Mouse (Mus musculus) liver, embryonic 11.5 days (tissue): ENCODE data around the gene Gnai1. TPM values are rescaled to one million over a fixed set of nuclear protein-coding genes. Genes with fewer than 3 reads are reported as not detected.
"Not testable (repeated sequence)": the region's sequence is repeated elsewhere in the genome, so short reads cannot be mapped to it uniquely, and the experiment has no call there.

ENCODE experiments used
- ATAC-seq: fragments of 200-750 bp; cut with Nextera tagmentation; replicated peaks from 2 replicates; pipeline ENCODE4 v1.8.0; 2017; ENCODE audit warnings: moderate number of reproducible peaks, mild to moderate bottlenecking, moderate TSS enrichment, moderate library complexity; ENCODE audit not compliant: low FRiP score
- DNase-seq: peaks from one replicate; pipeline ENCODE4 v3.0.0-alpha.2; 2017; ENCODE audit warnings: low spot score
- H3K27ac ChIP-seq: fragments of 300-500 bp; sonication (generic); 2 replicates; pipeline ENCODE4 v1.5.1; 2014; ENCODE audit warnings: mild to moderate bottlenecking, low read depth, low read length, control low read depth
- H3K27me3 ChIP-seq: fragments of 300-500 bp; sonication (generic); replicated peaks from 2 replicates; pipeline ENCODE4 v1.6.1; 2014; ENCODE audit warnings: low read length, mixed read lengths; ENCODE audit not compliant: control insufficient read depth, insufficient read depth
- H3K36me3 ChIP-seq: fragments of 300-500 bp; sonication (generic); 2 replicates; pipeline ENCODE4 v1.6.1; 2014; ENCODE audit warnings: mild to moderate bottlenecking, low read length, moderate library complexity, mixed read lengths; ENCODE audit not compliant: control insufficient read depth, insufficient read depth
- H3K4me1 ChIP-seq: fragments of 300-500 bp; sonication (generic); replicated peaks from 2 replicates; pipeline ENCODE4 v1.6.1; 2014; ENCODE audit warnings: low read length, mixed read lengths; ENCODE audit not compliant: control insufficient read depth, insufficient read depth
- H3K4me2 ChIP-seq: fragments of 300-500 bp; sonication (generic); 2 replicates; pipeline ENCODE4 v1.6.1; 2014; ENCODE audit warnings: mild to moderate bottlenecking, control low read depth, moderate library complexity
- H3K4me3 ChIP-seq: fragments of 300-500 bp; sonication (generic); 2 replicates; pipeline ENCODE4 v1.5.1; 2014; ENCODE audit warnings: low read depth, low read length, control low read depth
- H3K9ac ChIP-seq: fragments of 300-500 bp; sonication (generic); 2 replicates; pipeline ENCODE4 v1.6.1; 2014; ENCODE audit warnings: low read depth, low read length, control low read depth
- H3K9me3 ChIP-seq: fragments of 300-500 bp; sonication (generic); 2 replicates; pipeline ENCODE4 v1.6.1; 2016; ENCODE audit warnings: low read length, inconsistent platforms, mixed read lengths; ENCODE audit not compliant: control insufficient read depth
- WGBS: fragments of 180-500 bp; shearing (Covaris S2); extraction: QIAGEN DNeasy Blood & Tissue Kit; methylation state at CpG from one replicate; pipeline ENCODE4 v1.1.7; 2014; 5-methylcytosine and 5-hydroxymethylcytosine counted together
- polyA plus RNA-seq: library from polyadenylated mRNA; unstranded; fragments of >200 nt; fragmentation: Nextera tagmentation; extraction: Ambion mirVana; gene quantifications from 2 replicates; pipeline ENCODE4 v1.2.1, GENCODE M21; 2014

Gene Gnai1
- polyA plus RNA-seq, 1 experiment from 2014 or later, result 7.5 TPM

DNA sequence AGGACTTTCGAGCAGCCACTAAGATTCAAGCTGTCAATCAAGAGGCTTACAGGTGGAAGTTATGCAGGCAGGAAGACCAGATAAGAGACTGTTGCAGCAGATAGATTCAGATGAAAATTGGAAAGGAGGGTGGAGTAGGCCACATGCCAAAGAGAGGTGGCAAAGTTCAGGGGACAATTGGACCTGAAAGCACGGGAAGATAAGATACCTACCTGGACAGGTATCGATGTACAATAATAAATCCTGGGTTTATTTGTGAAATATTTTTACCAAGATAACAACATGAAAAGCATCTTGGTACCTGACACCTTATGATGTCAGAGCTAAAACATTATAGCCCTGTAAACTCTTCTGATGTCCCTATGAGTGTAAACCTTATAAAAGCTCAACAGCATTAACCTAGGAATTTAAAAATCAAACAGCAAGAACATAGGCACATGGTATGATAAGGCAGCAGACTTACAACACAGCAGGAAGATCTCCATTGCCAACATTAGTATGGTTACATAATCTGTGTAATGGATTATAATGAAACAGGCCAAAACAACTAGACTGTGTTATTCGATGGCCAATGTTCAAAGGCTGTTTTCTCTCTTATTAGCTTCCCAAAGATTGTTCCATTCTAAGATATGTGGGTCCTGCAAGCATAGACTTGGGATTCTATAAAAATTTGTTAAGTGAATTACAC is 16.6 kb downstream of the Gnai1 start:
- ATAC-seq, result no peak
- 76% methylated on average over 4 of the region's 4 CpGs for WGBS
- no peak overlapping the region for H3K9ac ChIP-seq

GRCm38 (mm10) chr5:18342765-18343454 is 17.2 kb downstream of the Gnai1 start:
- no peak overlapping the region for H3K9ac ChIP-seq
- H3K4me3 ChIP-seq, result no peak overlapping the region
- 77% methylated on average over 4 of the region's 4 CpGs for WGBS
- ATAC-seq (no peak), DNase-seq (no peak)
- no peak overlapping the region for H3K27ac ChIP-seq
- H3K4me2 ChIP-seq, result no peak overlapping the region
- no peaks in the 10 kb centered on the region for H3K27me3 ChIP-seq
- no peaks in the 10 kb centered on the region for H3K4me1 ChIP-seq
- H3K36me3 ChIP-seq, result no peaks in the 10 kb centered on the region
- no peaks in the 10 kb centered on the region for H3K9me3 ChIP-seq

More for the DNA sequence above, 16.6 kb downstream of the Gnai1 start:
- Histone ChIP-seq H3K4me1 (no peaks in the 10 kb centered on the region), H3K27me3 (no peaks in the 10 kb centered on the region), H3K4me3 (no peak overlapping the region), H3K27ac (no peak overlapping the region), H3K9me3 (no peaks in the 10 kb centered on the region), H3K36me3 (no peaks in the 10 kb centered on the region), H3K4me2 (no peak overlapping the region)
- DNase-seq, result no peak

DNA sequence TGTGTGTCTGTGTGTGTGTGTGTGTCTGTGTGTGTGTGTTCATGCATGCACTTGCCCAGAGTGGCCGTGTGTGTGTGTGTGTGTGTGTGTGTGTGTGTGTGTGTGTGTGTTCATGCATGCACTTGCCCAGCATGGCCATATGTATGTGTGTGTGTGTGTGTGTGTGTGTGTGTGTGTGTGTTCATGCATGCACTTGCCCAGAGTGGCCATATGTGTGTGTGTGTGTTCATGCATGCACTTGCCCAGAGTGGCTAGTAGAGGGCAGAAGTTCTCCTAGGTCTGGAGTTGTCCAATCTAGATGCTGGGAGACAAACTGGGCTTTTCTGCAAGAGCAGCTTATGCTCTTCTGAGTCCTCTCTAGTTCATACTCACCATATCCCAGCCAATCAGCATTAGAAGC is 18.3 kb downstream of the Gnai1 start:
- H3K9me3 ChIP-seq, DNase-seq, H3K4me3 ChIP-seq, H3K9ac ChIP-seq, ATAC-seq, H3K4me2 ChIP-seq, H3K27ac ChIP-seq, H3K27me3 ChIP-seq, H3K36me3 ChIP-seq, H3K4me1 ChIP-seq: not testable (repeated sequence)
- 69% methylated on average over 1 of the region's 1 CpGs for WGBS

DNA sequence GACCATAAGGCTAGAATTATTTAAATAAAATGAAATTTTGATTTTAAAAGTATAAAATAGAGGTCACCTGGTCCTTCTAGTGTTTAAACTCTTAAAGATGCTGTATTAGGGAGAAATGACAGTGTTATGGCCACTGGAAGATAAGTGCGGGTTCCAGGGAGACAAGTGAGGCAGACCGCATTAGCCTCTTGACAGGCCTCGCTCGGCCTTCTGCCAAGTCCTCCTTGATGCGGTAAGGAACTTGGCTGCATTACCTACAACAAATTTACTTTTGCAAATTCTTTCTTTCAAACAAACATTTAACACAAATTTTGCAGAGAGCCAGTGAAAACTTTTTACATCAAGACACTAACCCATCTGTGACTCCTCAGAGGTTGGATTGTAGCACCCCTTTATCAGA is 27.9 kb downstream of the Gnai1 start:
- ATAC-seq (no peak), DNase-seq (no peak)
- no peaks in the 10 kb centered on the region for H3K4me1 ChIP-seq
- H3K4me3 ChIP-seq, result no peak overlapping the region
- no peak overlapping the region for H3K4me2 ChIP-seq
- no peaks in the 10 kb centered on the region for H3K9me3 ChIP-seq
- WGBS, result 85% methylated on average over 5 of the region's 5 CpGs
- no peaks in the 10 kb centered on the region for H3K36me3 ChIP-seq
- H3K9ac ChIP-seq, result no peak overlapping the region
- H3K27me3 ChIP-seq, result no peaks in the 10 kb centered on the region
- H3K27ac ChIP-seq, result no peak overlapping the region

GRCm38 (mm10) chr5:18330726-18331125 is 29.4 kb downstream of the Gnai1 start:
- H3K36me3 ChIP-seq, result no peaks in the 10 kb centered on the region
- no peak overlapping the region for H3K4me2 ChIP-seq
- H3K27ac ChIP-seq, result no peak overlapping the region
- DNase-seq (no peak), ATAC-seq (no peak)
- H3K9me3 ChIP-seq, result no peaks in the 10 kb centered on the region
- no peaks in the 10 kb centered on the region for H3K27me3 ChIP-seq
- WGBS, result 69% methylated on average over 8 of the region's 8 CpGs
- no peak overlapping the region for H3K4me3 ChIP-seq
- H3K9ac ChIP-seq, result no peak overlapping the region
- H3K4me1 ChIP-seq, result no peaks in the 10 kb centered on the region

DNA sequence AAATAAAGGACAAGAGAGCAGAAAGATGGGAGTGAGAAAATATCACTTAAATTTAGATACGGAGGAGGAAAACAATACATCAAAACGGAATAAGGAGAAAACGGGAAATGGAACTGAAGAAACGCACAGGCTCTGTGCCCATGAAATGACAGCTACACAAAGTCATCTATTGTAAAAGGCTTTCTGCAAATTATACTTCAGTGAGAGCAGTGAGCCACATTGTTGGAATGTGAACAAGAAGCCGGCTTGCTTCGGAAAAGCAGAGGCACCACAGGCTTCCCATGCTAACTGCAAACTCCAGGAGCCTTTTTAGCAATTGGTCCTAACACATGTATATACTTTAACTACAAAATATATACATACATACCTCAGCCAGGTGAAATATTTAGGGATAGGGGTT is 34.0 kb downstream of the Gnai1 start:
- H3K9me3 ChIP-seq, result no peaks in the 10 kb centered on the region
- DNase-seq, result no peak
- no peaks in the 10 kb centered on the region for H3K4me1 ChIP-seq
- H3K36me3 ChIP-seq, result no peaks in the 10 kb centered on the region
- WGBS, result 88% methylated on average over 6 of the region's 6 CpGs
- H3K9ac ChIP-seq, result no peak overlapping the region
- no peaks in the 10 kb centered on the region for H3K27me3 ChIP-seq
- no peak for ATAC-seq
- H3K4me3 ChIP-seq, result no peak overlapping the region
- H3K27ac ChIP-seq, result no peak overlapping the region
- H3K4me2 ChIP-seq, result no peak overlapping the region

DNA sequence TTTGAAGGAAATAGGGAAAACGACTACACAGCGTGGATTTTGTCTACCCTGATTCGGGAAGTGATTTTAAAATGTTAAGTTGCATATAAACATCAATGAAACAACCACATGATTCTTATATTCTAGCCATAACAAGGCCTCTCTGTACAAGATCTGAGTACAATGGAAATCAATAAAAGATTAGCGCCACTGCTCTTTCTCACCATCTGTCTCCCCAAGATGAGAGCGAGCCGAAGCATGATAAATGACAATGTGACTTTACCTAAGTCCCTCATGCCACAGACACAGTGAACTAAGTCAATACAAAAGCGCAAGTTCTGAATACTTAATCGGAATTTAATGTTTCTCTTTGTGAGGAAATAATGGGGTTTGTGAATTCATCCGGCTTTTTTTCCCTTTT is 36.6 kb downstream of the Gnai1 start:
- no peak for ATAC-seq
- no peaks in the 10 kb centered on the region for H3K9me3 ChIP-seq
- WGBS, result 85% methylated on average over 9 of the region's 9 CpGs
- no peak overlapping the region for H3K27ac ChIP-seq
- no peak overlapping the region for H3K4me3 ChIP-seq
- no peaks in the 10 kb centered on the region for H3K4me1 ChIP-seq
- H3K27me3 ChIP-seq, result no peaks in the 10 kb centered on the region
- no peak overlapping the region for H3K4me2 ChIP-seq
- no peaks in the 10 kb centered on the region for H3K36me3 ChIP-seq
- DNase-seq, result no peak
- no peak overlapping the region for H3K9ac ChIP-seq

GRCm38 (mm10) chr5:18321661-18322060 is 38.5 kb downstream of the Gnai1 start:
- no peak overlapping the region for H3K27ac ChIP-seq
- ATAC-seq, result no peak

DNA sequence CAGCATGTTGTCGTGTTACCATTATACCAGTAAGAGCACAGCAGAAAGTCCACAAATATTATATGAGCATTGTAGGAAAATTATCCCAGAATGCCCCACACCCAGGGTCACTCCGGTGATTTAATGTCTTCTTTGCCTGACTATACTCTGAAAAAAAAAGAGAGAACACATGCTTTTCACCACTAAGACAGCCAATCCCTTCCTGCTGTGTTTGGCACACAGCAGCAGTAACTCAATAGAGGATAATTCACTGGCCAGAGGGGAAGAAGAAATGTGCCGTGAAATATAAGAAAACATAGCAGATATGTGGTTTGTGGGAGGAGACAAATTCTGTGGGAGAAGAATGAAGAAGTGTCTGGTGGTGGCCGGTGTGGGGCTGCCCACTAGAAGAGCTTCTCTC is 41.3 kb downstream of the Gnai1 start:
- 72% methylated on average over 4 of the region's 4 CpGs for WGBS
- Histone ChIP-seq H3K27ac (no peak overlapping the region), H3K9me3 (no peaks in the 10 kb centered on the region), H3K9ac (no peak overlapping the region), H3K36me3 (no peaks in the 10 kb centered on the region), H3K4me3 (no peak overlapping the region), H3K27me3 (no peaks in the 10 kb centered on the region), H3K4me1 (no peaks in the 10 kb centered on the region), H3K4me2 (no peak overlapping the region)
- DNase-seq (no peak), ATAC-seq (no peak)

More at GRCm38 (mm10) chr5:18321661-18322060, 38.5 kb downstream of the Gnai1 start:
- Histone ChIP-seq H3K4me2 (no peak overlapping the region), H3K9me3 (no peaks in the 10 kb centered on the region), H3K4me3 (no peak overlapping the region), H3K4me1 (no peaks in the 10 kb centered on the region), H3K36me3 (no peaks in the 10 kb centered on the region), H3K27me3 (no peaks in the 10 kb centered on the region), H3K9ac (no peak overlapping the region)
- 77% methylated on average over 3 of the region's 3 CpGs for WGBS
- no peak for DNase-seq
